In the genomic region with DNA sequence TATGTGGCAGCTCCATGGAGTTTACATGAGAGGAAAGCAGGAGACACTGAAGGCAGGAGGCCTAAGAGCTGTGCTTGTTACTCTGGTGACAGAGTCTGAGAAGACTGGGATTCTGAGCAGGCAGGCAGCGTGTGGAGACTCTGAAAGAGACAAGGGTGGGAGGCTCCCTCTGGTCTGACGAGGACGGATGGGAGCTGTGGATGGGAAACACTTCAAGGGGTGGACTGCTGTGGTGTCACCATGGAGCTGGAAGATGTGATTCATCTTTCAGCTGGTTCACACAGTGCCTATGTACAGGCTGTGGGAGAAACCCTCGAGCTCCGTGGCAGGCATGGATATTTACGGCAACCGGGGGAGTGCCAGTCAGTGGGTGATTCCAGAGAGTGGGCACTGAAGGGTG, we compare ENCODE assay signal across 11 mouse cellular contexts. TPM values are rescaled to one million over a fixed set of nuclear protein-coding genes. Genes with fewer than 3 reads are reported as not detected.
A peak's percentile ranks its signal among the peaks of the same experiment; 100 is the strongest.
DNase-seq lines count a peak whose midpoint lies in the region; ATAC-seq lines count a peak whose summit lies in the region.
"Had no signal": no experiment of that assay in that cellular context is flagged by ENCODE, and none has a peak within 500 bp of the region (broad histone marks: within the 10 kb centered on the region; RNA-seq: fewer than 3 reads in every experiment).

No protein-coding gene starts in this region.

- no peaks in the 10 kb centered on the region for H3K27me3 ChIP-seq in embryonic facial prominence, embryonic 10.5 days (replicated peaks; ENCODE audit: low read depth, poor library complexity, severe bottlenecking)
- H3K27me3 ChIP-seq in forebrain, embryonic 12.5 days = no peaks in the 10 kb centered on the region
- no peaks in the 10 kb centered on the region for H3K27me3 ChIP-seq in hindbrain, embryonic 15.5 days
- no peaks in the 10 kb centered on the region for H3K27me3 ChIP-seq in midbrain, embryonic 16.5 days (ENCODE audit: control insufficient read depth, insufficient read depth, low read depth, low read length)
- H3K27me3 ChIP-seq: liver, embryonic 15.5 days had no signal

- DNase-seq in embryonic facial prominence, embryonic 10.5 days (ENCODE audit: low spot score) = no peak
- no peak for DNase-seq in kidney, adult 18-20 months
- DNase-seq in spleen, postnatal 10 days (ENCODE audit: low spot score in 2 of 2) = no peak
- no peak for DNase-seq in adrenal gland, adult (ENCODE audit: inconsistent age in 2 of 2, low spot score in 1 of 2)
- DNase-seq: adrenal gland, adult 8-10 months; gastrocnemius, postnatal 14 days had no signal

- peak overlapping the region; percentile 35 for H3K4me2 ChIP-seq in forebrain, embryonic 12.5 days
- no peak overlapping the region for H3K4me2 ChIP-seq in hindbrain, embryonic 15.5 days
- no peak overlapping the region for H3K4me2 ChIP-seq in midbrain, embryonic 16.5 days (ENCODE audit: low read length)
- H3K4me2 ChIP-seq: liver, embryonic 15.5 days had no signal

- 80% methylated on average over 7 of the region's 7 CpGs for WGBS in embryonic facial prominence, embryonic 10.5 days
- 50% methylated on average over 7 of the region's 7 CpGs for WGBS in forebrain, embryonic 12.5 days
- 22% methylated on average over 7 of the region's 7 CpGs for WGBS in hindbrain, embryonic 15.5 days
- WGBS in midbrain, embryonic 16.5 days = 28% methylated on average over 7 of the region's 7 CpGs

- peak overlapping the region; percentile 36; the same call in 1 of the 2 replicates for H3K9ac ChIP-seq in forebrain, embryonic 12.5 days
- H3K9ac ChIP-seq in hindbrain, embryonic 15.5 days = no peak overlapping the region
- H3K9ac ChIP-seq in midbrain, embryonic 16.5 days (ENCODE audit: low read depth, low read length) = 0 out of 2 replicates have a peak overlapping the region, but pooled peaks have one; percentile 22
- H3K9ac ChIP-seq: liver, embryonic 15.5 days had no signal

- peak overlapping the region; percentile 35; the same call in 1 of the 2 replicates for H3K27ac ChIP-seq in embryonic facial prominence, embryonic 10.5 days (replicated peaks)
- H3K27ac ChIP-seq in forebrain, embryonic 12.5 days = peak overlapping the region; percentile 77
- peak overlapping the region; percentile 44 for H3K27ac ChIP-seq in hindbrain, embryonic 15.5 days (replicated peaks)
- peak overlapping the region; percentile 73 for H3K27ac ChIP-seq in midbrain, embryonic 16.5 days (ENCODE audit: low read length)
- H3K27ac ChIP-seq: liver, embryonic 15.5 days had no signal

- no peak overlapping the region for H3K4me3 ChIP-seq in embryonic facial prominence, embryonic 10.5 days
- H3K4me3 ChIP-seq in forebrain, embryonic 12.5 days (replicated peaks) = no peak overlapping the region
- H3K4me3 ChIP-seq in hindbrain, embryonic 15.5 days = no peak overlapping the region
- H3K4me3 ChIP-seq in midbrain, embryonic 16.5 days (ENCODE audit: low read depth, low read length) = no peak overlapping the region
- H3K4me3 ChIP-seq: liver, embryonic 15.5 days had no signal

- H3K9me3 ChIP-seq in embryonic facial prominence, embryonic 10.5 days = no peaks in the 10 kb centered on the region
- H3K9me3 ChIP-seq in forebrain, embryonic 12.5 days = no peaks in the 10 kb centered on the region
- H3K9me3 ChIP-seq in hindbrain, embryonic 15.5 days = no peaks in the 10 kb centered on the region
- H3K9me3 ChIP-seq in midbrain, embryonic 16.5 days (replicated peaks; ENCODE audit: control insufficient read depth, low read length, poor library complexity, severe bottlenecking) = no peaks in the 10 kb centered on the region
- H3K9me3 ChIP-seq: liver, embryonic 15.5 days had no signal

- peaks cover 30% of the 10 kb centered on the region for H3K4me1 ChIP-seq in embryonic facial prominence, embryonic 10.5 days
- H3K4me1 ChIP-seq in forebrain, embryonic 12.5 days = peaks cover 24% of the 10 kb centered on the region
- H3K4me1 ChIP-seq in hindbrain, embryonic 15.5 days (replicated peaks) = peaks cover 23% of the 10 kb centered on the region
- peaks cover 22% of the 10 kb centered on the region for H3K4me1 ChIP-seq in midbrain, embryonic 16.5 days (ENCODE audit: control insufficient read depth, insufficient read depth, low read length)
- H3K4me1 ChIP-seq: liver, embryonic 15.5 days had no signal

- ATAC-seq in forebrain, embryonic 12.5 days (ENCODE audit: low FRiP score) = peak; percentile 57; the same call in 1 of the 2 replicates
- peak; percentile 73 for ATAC-seq in hindbrain, embryonic 15.5 days (ENCODE audit: low FRiP score, low read depth)
- ATAC-seq in midbrain, embryonic 16.5 days = peak; percentile 47; the same call in 1 of the 2 replicates
- no peak for ATAC-seq in cerebellum, adult (ENCODE audit: insufficient number of reproducible peaks, low FRiP score, low TSS enrichment)

- H3K36me3 ChIP-seq in embryonic facial prominence, embryonic 10.5 days (replicated peaks) = no peaks in the 10 kb centered on the region; the same call in 1 of the 2 replicates
- peaks cover 6% of the 10 kb centered on the region for H3K36me3 ChIP-seq in forebrain, embryonic 12.5 days (replicated peaks)
- H3K36me3 ChIP-seq in hindbrain, embryonic 15.5 days = peaks cover 4% of the 10 kb centered on the region; the same call in 1 of the 2 replicates
- H3K36me3 ChIP-seq in midbrain, embryonic 16.5 days (ENCODE audit: control insufficient read depth, insufficient read depth, low read length) = peaks cover 12% of the 10 kb centered on the region
- H3K36me3 ChIP-seq: liver, embryonic 15.5 days had no signal

RNA-seq across cellular contexts. Expression of a gene that starts 30.9 kb away (rescaled TPM):
- polyA plus RNA-seq in embryonic facial prominence, embryonic 10.5 days (2016; fragmentation: Nextera tagmentation; extraction: Ambion mirVana) = 7.7 and 10.5 TPM in 2 replicates
- 16.1 and 19.3 TPM in 2 replicates for polyA plus RNA-seq in forebrain, embryonic 12.5 days (2016; fragmentation: Nextera tagmentation; extraction: Ambion mirVana)
- 16.4 and 17.2 TPM in 2 replicates for polyA plus RNA-seq in hindbrain, embryonic 15.5 days (2015; fragmentation: Nextera tagmentation; extraction: Ambion mirVana)
- 18.8 and 20.3 TPM in 2 replicates for polyA plus RNA-seq in midbrain, embryonic 16.5 days (2015; fragmentation: Nextera tagmentation; extraction: Ambion mirVana)
